Mouse (Mus musculus): ENCODE results near the gene Ulk2.

The Ulk2 gene

DNA sequence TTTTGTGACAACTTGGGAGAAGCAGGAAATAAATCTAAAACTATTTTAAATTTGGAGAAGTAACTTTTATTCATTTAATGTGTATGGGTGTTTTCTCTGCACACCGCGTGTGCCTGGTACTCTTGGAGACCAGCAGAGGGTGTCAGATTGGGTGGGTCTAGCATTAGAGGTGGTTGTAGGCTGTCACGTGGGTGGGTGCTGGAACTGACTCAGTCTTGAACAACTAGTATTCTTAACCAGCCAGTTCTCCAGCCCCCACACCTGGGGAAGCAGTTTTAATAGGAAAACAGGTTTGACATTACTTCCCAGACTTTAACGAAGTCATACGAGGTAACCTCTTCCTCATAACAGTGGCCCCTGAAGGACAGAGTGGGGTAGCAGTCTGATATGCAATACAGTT, 94.4 kb downstream of the Ulk2 start:
- peak; percentile 35 for DNase-seq (ENCODE audit: low spot score)

DNA sequence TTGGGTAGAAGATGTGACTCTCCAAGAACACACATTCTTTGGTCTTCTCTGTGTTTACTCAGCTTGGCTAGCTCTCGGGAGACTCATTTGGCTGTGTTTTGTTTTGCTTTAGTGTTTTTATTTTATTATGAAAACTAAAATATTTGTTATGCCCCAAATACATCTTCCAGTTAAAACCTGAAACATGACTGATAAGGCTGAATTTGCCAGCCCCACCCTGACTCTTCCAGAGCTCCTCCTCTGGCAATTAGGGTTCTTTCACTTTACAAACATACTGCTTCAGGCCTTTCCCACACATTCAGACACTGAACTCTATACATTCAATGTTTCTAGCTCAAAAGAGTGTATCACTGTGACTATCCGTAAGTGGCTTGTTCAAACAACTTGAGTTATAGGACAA, 97.7 kb downstream of the Ulk2 start:
- no peak for DNase-seq (ENCODE audit: low spot score)

DNA sequence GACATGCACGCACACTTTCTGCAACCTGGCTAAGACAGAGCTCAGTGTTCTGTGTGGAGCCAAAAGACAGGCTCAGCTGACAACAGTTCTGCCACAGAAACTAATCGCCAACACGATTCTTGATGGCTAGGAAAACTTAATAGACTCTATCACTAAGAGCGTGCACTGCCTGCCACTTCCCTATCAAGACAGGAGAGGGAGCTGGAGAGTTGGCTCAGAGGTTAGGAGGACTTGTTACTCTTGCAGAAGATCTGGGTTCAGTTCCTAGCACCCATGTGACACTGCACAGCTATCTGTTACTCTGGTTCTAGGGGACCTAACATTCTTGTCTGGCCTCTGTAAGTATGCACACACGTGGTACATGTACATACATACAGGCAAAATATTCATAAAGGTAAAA, 103.3 kb downstream of the Ulk2 start:
- DNase-seq (ENCODE audit: low spot score), result no peak

DNA sequence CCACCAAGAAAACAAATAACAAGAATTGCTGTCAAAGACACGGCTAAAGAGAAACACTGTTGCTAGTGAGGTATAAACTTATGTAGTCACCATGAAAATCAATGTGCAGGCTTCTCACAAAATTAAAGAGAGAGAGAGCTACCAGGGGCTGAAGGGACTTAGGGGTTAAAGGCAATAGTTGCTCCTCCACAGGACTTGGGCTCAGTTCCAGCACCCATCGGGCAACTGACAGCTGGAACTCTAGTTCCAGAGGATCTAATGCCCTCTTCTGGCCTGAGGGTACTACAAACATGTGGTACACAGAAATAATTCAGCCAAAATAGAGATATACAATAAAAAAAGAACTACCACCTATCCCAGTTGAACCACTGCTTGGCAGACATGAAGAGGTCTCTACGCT, 107.7 kb downstream of the Ulk2 start:
- DNase-seq (ENCODE audit: low spot score), result no peak

DNA sequence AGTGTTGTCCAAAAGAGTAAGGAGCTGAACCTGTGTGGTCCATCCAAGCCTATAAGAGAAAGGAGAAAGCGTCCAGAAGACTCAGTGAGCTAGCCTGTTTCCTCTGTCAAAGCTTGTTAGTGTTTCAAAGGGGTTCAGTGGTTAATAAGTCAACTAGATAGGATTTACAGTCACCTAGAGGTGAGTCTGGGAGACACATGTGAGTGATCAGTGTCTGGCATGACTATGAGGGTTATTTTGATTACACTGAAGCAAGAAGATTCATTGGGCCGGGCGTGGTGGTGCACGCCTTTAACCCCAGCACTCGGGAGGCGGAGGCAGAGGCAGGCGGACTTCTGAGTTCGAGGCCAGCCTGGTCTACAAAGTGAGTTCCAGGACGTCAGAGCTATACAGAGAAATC, 109.1 kb downstream of the Ulk2 start:
- no peak for DNase-seq (ENCODE audit: low spot score)

DNA sequence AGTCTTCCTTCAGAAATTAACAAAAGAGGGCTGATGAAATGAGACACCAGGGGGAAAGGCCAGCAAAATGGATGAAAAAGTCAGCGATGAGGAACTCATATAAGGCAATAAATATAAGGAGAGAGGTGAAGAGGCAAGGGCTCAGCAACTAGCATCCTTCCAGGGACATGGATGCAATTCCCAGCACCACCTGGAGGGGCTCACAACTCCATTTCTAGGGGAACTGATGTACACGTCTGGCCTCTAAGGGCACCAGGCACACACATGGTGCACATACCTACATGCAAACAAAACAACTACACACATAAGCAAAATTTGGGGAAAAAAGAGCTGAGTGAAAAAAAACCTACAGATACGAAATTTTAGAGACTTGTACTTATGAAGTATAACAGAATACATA, 110.4 kb downstream of the Ulk2 start:
- DNase-seq (ENCODE audit: low spot score), result no peak

DNA sequence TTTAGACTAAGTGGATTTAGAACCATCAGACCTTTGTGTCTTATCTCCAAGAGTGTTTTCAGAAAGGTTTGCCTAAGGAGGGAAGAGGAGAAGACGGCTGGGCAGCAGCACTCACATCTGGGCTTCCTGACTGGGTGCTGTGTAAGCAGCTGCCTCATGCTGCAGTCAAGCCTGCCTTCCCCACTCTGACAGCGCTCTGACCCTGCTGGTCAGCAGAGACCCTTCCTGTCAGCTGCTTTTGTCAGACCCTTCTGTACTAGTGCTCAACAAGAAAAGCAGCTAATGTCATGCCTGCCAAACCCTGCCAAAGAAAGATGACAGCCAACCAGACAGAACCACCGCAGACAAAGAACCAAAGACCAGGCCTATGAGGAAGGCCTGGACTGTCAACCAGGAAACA, 111.1 kb downstream of the Ulk2 start:
- no peak for DNase-seq (ENCODE audit: low spot score)

DNA sequence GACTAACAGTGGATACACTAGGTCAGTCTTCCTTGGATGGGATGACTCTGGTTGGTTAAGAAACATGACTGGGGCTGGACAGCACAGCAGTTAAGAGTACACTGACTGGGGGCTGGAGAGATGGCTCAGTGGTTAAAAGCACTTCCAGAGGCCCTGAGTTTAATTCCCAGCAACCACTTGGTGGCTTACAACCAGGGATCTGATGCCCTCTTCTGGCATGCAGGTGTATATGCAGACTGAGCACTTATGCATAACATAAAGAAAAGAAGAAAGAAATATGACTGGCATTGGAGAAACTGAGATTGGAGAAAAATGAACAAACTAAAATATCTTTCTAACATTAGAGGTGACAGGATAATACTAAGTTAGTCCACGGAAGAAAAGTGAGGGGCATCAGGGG, 114.4 kb downstream of the Ulk2 start:
- no peak for DNase-seq (ENCODE audit: low spot score)

DNA sequence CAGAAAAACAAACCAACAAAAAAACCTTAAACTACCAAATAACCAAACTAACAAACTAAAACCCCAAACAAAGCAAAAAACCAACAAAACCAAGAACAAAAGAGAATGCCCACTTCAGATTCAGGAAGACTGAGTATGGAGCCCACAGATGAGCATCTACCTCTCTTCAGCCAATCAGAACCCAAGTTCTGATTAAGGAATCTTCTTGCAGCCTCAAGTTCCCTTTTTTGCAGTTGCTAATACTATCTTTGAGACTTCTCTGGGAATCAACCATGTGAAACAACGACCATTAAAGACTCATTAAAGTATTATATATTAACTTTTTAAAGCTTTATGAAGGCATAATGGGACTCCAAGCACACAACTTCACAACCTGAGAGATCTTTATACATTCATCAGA, 117.6 kb downstream of the Ulk2 start:
- DNase-seq (ENCODE audit: low spot score), result no peak

DNA sequence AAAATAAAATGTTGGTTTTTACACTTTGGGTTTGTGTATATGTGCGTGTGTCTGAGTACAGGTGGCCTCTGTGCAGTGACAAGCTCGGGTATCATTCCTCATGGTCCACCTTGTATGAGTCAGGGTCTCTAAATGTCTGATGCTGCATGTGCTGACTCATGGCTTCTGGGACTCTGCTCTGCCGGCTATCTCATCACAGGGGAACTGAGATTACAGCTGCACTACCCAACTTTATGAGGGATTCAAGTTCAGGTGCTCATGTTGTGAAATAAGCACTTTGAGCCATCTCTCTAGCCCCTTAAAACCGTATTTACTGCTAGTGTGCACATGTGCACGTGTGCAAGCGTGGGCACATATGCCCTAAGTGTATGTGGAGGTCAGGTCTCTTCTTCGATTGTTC, 122.2 kb downstream of the Ulk2 start:
- DNase-seq (ENCODE audit: low spot score), result no peak

DNA sequence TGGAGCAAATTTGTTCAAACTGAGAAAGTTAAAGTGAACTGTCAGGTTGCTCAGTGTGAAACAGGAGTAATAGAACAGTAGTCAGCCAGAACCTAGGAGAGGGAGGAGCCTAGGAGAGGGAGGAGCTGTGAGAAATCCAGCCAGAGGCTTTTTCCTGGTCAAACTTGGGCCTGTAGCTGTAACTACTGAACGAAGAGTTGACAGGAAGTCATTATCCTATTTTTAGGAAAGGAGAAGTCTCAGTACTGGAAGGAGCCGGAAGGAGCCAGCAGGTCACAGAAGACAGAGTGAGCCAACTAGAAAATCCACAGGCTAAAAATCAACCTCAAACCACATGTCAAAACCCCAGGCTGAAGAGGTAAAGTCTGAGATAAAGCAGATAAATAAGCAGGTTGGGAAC, 126.8 kb downstream of the Ulk2 start:
- DNase-seq (ENCODE audit: low spot score), result no peak

All from T-cell, adult 2 months (primary cell).